Mouse (Mus musculus) heart, embryonic 10.5 days (tissue): ENCODE measurements around the gene Selenof. TPM values are rescaled to one million over a fixed set of nuclear protein-coding genes. Genes with fewer than 3 reads are reported as not detected.

Source experiments
- DNase-seq: peaks from one replicate; pipeline ENCODE4 v3.0.0-alpha.2; 2017; ENCODE audit warnings: low spot score
- H3K27ac ChIP-seq: fragments of 300-500 bp; sonication (generic); 2 replicates; pipeline ENCODE4 v1.5.1; 2016; ENCODE audit warnings: mild to moderate bottlenecking
- H3K27me3 ChIP-seq: fragments of 300-500 bp; sonication (generic); 2 replicates; pipeline ENCODE4 v1.6.1; 2016; ENCODE audit warnings: mild to moderate bottlenecking; ENCODE audit not compliant: poor library complexity, insufficient read depth, severe bottlenecking
- H3K36me3 ChIP-seq: fragments of 300-500 bp; sonication (generic); 2 replicates; pipeline ENCODE4 v1.6.1; 2016; ENCODE audit warnings: mild to moderate bottlenecking, moderate library complexity
- H3K4me1 ChIP-seq: fragments of 300-500 bp; sonication (generic); 2 replicates; pipeline ENCODE4 v1.6.1; 2016; ENCODE audit warnings: mild to moderate bottlenecking
- H3K4me3 ChIP-seq: fragments of 300-500 bp; sonication (generic); 2 replicates; pipeline ENCODE4 v1.5.1; 2016; ENCODE audit warnings: mild to moderate bottlenecking, moderate library complexity
- H3K9me3 ChIP-seq: fragments of 300-500 bp; sonication (generic); 2 replicates; pipeline ENCODE4 v1.6.1; 2016; ENCODE audit warnings: mild to moderate bottlenecking, moderate library complexity
- WGBS: fragments of 180-500 bp; shearing (Covaris S2); methylation state at CpG from one replicate; pipeline ENCODE4 v1.1.7; 2016; 5-methylcytosine and 5-hydroxymethylcytosine counted together
- polyA plus RNA-seq: library from polyadenylated mRNA; unstranded; fragments of >200 nt; fragmentation: Nextera tagmentation; extraction: Ambion mirVana; gene quantifications from 2 replicates; pipeline ENCODE4 v1.2.1, GENCODE M21; 2016

Gene Selenof
- polyA plus RNA-seq, 1 experiment from 2014 or later = 498 TPM

DNA sequence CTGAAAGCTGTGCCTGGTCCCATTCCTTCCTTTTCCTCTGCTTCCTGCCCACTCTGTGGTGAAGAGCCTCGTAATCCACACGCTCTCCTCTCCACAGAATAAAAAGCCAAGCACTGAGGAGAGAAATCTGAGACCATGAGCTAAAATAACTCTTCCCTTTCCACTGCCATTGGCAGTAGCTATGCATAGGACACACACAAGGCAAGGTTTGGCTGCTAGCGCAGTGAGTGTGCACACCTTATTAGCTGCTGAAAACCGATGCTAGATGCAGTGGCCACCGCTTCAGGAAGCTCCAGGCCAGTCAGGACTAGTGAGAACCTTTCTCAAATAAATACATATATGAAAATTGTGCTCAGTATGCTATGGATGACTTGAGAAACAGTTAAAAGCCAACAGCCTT, 20.1 kb upstream of the Selenof start:
- 88% methylated on average over 5 of the region's 5 CpGs for WGBS
- H3K36me3 ChIP-seq = no peaks in the 10 kb centered on the region
- no peak for DNase-seq
- H3K27ac ChIP-seq = no peak overlapping the region
- H3K27me3 ChIP-seq = no peaks in the 10 kb centered on the region
- no peak overlapping the region for H3K4me3 ChIP-seq
- peaks cover 13% of the 10 kb centered on the region for H3K4me1 ChIP-seq
- H3K9me3 ChIP-seq = no peaks in the 10 kb centered on the region

DNA sequence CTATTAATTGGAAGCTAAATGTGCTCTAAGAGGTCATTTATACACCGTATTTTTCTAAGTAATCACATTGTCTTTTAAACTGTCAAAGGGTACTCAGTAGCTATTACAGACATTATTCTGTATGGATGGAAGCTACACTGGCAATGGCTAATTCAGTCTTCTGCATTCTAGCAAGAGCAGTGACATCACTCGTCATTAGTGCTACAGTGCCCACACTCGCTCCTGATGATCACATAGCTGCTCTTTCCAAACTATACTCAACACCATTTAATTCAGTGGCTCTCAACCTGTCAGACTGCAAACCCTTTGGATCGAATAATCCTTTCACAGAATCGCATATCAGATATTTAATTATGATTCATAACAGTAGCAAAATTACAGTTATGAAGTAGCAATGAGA, 19.4 kb upstream of the Selenof start:
- H3K27me3 ChIP-seq = no peaks in the 10 kb centered on the region
- no peaks in the 10 kb centered on the region for H3K9me3 ChIP-seq
- no peak overlapping the region for H3K27ac ChIP-seq
- H3K4me1 ChIP-seq = peaks cover 13% of the 10 kb centered on the region
- no peaks in the 10 kb centered on the region for H3K36me3 ChIP-seq
- 90% methylated on average over 5 of the region's 5 CpGs for WGBS
- no peak overlapping the region for H3K4me3 ChIP-seq
- no peak for DNase-seq

DNA sequence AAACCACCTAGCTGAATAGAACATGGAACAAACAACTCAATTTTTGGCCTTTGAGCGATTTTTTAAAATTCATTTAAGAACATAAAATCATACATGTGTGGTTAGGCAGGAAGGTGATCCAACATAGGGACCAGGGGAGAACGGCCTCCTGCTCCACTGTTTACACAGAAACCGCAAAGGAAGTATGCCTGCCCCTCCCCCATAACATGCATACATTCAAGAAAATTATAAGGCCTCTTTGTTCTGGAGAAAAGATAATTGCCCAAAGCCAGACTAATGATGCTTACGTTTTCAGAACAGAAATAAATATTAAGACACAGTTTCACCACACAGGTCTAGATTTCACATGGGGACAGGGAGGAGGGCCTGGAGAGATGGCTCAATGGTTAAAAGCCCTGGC, 18.7 kb upstream of the Selenof start:
- DNase-seq = no peak
- Histone ChIP-seq H3K4me3 (no peak overlapping the region), H3K4me1 (peaks cover 12% of the 10 kb centered on the region), H3K9me3 (no peaks in the 10 kb centered on the region), H3K36me3 (no peaks in the 10 kb centered on the region), H3K27ac (no peak overlapping the region), H3K27me3 (no peaks in the 10 kb centered on the region)
- 75% methylated on average over 4 of the region's 4 CpGs for WGBS

DNA sequence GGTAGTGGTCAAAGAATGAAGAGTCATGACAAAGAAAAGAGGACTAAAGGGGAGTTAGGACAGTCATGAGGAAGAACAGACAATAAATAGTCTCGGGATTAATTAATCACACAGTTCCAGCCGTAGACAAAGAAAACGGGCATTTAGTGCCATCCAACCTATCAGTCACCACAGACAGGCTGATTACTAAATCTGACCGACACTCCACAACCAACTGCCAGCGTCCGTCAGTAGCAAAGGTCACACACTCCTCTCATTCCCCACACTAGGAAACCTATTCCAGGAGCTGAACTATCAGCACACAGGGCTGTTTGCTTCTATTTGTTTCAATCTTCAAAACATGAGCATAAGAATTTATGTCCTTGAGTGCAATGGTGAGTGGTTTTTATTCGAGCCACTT, 16.2 kb upstream of the Selenof start:
- DNase-seq = no peak
- 53% methylated on average over 7 of the region's 7 CpGs for WGBS

DNA sequence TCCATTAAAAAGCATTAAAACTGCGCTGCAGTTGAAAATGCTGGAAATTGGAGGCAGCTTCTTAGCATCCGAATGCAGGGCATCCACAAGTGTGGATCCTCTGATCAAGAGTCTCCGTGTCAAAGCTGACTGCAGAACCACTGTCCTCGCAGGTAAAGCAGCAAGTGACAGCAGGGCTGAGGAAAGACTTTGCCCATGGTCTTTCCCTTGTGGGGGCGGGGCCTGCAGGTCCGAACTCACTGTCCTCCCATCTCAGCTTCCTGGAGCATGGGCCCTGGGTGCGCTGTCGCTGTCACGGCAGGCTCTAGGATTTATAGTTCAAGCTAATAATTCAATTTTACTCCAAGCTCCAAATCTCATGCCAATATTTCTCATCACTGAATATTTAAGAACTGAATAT, 15.6 kb upstream of the Selenof start:
- Histone ChIP-seq H3K27me3 (no peaks in the 10 kb centered on the region), H3K4me1 (peaks cover 24% of the 10 kb centered on the region), H3K36me3 (no peaks in the 10 kb centered on the region), H3K9me3 (no peaks in the 10 kb centered on the region), H3K27ac (no peak overlapping the region), H3K4me3 (no peak overlapping the region)
- no peak for DNase-seq
- 66% methylated on average over 9 of the region's 9 CpGs for WGBS

More for the DNA sequence above, 16.2 kb upstream of the Selenof start:
- Histone ChIP-seq H3K4me3 (no peak overlapping the region), H3K27ac (no peak overlapping the region), H3K4me1 (peaks cover 24% of the 10 kb centered on the region), H3K9me3 (no peaks in the 10 kb centered on the region), H3K36me3 (no peaks in the 10 kb centered on the region), H3K27me3 (no peaks in the 10 kb centered on the region)

DNA sequence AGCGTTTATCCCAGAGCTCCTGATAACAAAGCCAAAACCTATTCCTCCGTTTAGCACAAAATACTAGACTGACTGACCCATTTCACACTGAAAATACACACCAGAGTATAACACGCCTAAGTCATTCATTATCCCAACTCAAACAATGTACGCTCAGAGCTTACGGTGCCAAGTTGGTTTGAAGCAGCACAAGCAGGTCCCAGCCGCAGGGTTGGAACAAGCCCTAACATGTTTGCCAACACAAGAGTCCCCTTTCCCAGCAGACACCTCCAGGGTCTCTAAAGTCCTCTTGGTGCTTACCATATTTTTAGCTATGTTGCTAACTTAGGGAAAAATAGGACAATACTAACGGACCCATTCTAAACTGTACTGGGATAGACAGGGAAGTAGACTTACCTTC, 15.0 kb upstream of the Selenof start:
- no peak overlapping the region for H3K27ac ChIP-seq
- no peaks in the 10 kb centered on the region for H3K9me3 ChIP-seq
- DNase-seq = no peak
- 92% methylated on average over 7 of the region's 7 CpGs for WGBS
- no peak overlapping the region for H3K4me3 ChIP-seq
- peaks cover 24% of the 10 kb centered on the region for H3K4me1 ChIP-seq
- H3K36me3 ChIP-seq = no peaks in the 10 kb centered on the region
- no peaks in the 10 kb centered on the region for H3K27me3 ChIP-seq

DNA sequence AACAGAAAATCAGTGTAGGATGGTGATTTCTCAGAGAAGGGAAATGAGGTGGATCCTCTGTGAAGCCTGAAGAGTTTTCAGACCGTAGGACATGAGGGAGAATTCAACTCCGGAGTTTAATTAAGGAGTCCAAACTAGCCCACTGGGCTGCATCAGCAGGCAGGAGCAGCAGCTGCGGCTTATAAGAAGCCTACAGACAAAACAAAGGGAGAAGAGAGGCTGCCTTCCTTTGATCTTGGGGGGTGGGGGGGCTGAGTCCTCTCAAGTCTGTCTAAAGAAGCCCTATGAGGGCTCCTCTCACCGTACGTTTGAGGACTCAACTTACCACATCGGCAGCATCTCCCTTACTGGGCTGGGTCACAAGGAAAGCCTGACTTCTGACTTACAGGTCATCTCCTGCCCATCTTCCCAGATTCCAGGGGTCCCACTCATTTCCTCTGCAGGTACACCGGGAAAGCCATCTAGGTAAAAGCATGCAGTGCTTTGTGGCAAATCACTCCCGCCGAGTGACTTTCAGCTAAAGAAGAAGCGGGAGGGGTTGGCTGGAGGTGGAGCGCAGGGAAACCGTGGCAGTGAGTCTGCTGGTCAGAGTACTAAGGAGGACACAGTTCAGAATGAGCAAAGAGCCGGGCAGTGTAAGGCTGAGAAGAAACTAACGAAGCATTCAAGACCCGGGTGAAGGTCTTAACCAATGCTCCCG, 13.3 kb upstream of the Selenof start:
- H3K9me3 ChIP-seq = no peaks in the 10 kb centered on the region

DNA sequence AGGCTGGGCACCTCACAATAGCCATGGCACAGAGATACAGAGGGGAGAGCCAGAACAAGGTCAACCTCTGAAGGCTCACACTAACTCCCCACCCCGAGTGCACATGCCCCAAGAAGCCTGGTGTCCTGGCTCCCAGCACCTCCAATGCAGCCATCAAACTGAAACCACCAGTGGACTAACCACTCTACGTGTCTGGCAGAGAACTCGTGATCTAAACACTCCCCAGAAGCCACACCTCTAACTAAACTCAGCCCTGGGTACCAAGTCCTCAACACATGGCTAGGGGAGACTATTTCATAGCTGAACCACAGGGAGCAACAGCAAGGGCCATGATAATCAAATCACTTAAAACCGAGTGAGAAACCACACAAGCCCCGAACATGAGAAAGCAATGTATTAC, 11.8 kb upstream of the Selenof start:
- DNase-seq = no peak
- peaks cover 33% of the 10 kb centered on the region for H3K4me1 ChIP-seq
- no peaks in the 10 kb centered on the region for H3K9me3 ChIP-seq
- 53% methylated on average over 5 of the region's 5 CpGs for WGBS
- no peak overlapping the region for H3K4me3 ChIP-seq
- no peaks in the 10 kb centered on the region for H3K36me3 ChIP-seq
- H3K27ac ChIP-seq = no peak overlapping the region
- no peaks in the 10 kb centered on the region for H3K27me3 ChIP-seq

More for the DNA sequence above, 13.3 kb upstream of the Selenof start:
- Histone ChIP-seq H3K27ac (peak overlapping the region; percentile 62), H3K27me3 (no peaks in the 10 kb centered on the region), H3K4me3 (peak overlapping the region; percentile 45), H3K4me1 (peaks cover 30% of the 10 kb centered on the region), H3K36me3 (no peaks in the 10 kb centered on the region)
- no peak for DNase-seq
- WGBS = 8% methylated on average over 16 of the region's 16 CpGs

DNA sequence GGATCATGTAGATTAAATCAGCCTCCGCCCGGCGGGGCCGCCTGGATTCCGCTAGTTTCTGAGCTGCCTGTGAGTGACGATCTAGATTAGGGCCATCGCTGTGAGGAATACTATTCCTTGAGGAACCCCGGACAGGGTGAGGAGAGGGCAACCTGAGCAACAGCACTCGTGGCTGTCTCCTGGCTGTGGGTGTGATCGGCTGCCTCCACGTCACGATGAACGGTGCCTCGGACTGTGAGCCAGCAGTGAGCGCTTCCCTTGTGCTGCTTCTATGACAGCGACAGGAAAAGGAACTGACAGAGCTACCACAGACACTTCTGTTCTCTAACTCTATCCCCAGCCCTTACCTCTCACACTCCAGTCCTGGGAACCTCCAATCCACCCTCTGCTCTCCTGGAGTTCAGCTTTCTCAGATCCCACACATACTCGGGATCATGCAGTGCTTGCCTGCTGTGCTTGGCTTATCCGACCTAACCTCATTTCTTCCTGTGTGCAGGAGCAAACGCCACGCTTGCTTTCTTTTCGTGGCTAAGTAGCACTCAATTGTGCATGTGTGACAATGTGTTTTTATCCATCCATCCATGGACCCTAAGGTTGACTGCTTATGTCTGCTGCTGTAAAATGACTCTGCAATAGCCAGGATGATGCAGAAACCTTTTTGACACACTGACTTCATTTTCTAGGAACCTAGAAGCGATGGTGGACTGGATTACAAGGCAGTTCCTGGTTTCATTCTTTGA, 8.4 kb upstream of the Selenof start:
- Histone ChIP-seq H3K27ac (peak overlapping the region; percentile 18; the same call in 1 of the 2 replicates), H3K36me3 (no peaks in the 10 kb centered on the region), H3K27me3 (no peaks in the 10 kb centered on the region), H3K4me1 (peaks cover 28% of the 10 kb centered on the region), H3K9me3 (no peaks in the 10 kb centered on the region), H3K4me3 (peak overlapping the region; percentile 43)
- no peak for DNase-seq
- WGBS = 35% methylated on average over 22 of the region's 22 CpGs

DNA sequence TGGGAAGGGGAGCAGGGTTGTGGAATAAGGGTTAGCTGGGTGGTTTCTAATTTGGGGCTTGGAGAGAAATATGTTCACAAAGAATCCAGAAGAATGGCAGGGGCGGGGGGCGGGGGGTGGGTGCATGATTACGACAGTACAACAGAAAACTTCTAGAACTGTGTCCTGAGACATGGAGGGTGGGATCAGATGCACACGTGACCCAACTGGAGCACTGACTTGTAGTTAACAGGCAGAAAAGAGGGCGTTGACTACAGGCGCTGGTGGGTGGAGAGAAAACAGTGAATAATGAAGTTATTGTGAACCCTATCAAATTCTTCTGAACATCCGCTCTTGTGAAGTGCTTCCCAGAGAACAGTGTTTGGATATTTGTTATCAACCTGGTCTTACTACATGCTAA, 6.2 kb upstream of the Selenof start:
- peaks cover 18% of the 10 kb centered on the region for H3K4me1 ChIP-seq
- 81% methylated on average over 7 of the region's 7 CpGs for WGBS

DNA sequence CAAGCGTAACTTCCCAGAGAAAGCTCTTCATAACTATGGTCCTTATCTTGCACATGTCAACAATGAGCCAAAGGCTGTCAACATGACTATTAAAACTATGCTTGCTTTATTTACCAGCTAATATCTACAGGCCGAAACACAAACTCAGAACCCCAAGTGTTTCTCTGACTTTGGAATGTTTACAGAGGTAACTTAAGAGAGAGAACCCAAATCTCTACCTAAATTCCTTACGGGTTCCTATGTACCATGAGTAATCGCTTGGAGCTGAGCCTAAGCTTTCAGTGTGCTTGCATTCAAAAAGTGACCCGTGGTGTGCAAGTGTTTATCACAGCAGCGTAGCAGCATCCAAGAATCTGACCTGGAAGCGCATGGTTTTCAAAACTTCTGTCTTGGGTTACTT, 4.9 kb upstream of the Selenof start:
- 86% methylated on average over 7 of the region's 7 CpGs for WGBS
- H3K4me3 ChIP-seq = no peak overlapping the region
- DNase-seq = no peak

More for the DNA sequence above, 6.2 kb upstream of the Selenof start:
- no peak for DNase-seq
- H3K27ac ChIP-seq = no peak overlapping the region
- no peaks in the 10 kb centered on the region for H3K27me3 ChIP-seq
- no peaks in the 10 kb centered on the region for H3K9me3 ChIP-seq
- no peaks in the 10 kb centered on the region for H3K36me3 ChIP-seq
- H3K4me3 ChIP-seq = no peak overlapping the region

DNA sequence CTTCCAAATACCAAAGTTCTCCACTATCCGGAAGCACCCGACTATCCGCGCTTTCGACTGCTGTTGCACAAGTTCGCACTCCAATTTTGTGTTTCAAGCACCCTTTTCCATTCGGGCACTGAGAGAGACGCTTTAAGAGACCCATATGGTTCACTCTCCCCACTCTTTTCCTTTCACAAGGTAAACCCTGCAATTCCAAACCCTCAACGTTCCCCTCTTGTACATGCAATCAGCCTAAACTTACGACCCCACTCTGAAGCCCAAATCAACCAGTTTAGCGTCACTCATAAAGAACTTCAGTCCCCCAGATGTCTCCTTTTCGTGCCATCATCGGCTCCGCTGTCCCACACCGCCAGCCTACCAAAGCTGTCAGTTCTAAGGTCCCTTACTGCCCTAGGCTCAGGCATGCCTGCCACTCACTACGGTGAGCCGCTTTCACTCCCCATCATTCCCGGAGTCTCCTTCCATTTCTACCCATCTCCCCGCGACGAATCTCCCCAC, 1.2 kb upstream of the Selenof start:
- no peak for DNase-seq

More for the DNA sequence above, 4.9 kb upstream of the Selenof start:
- no peaks in the 10 kb centered on the region for H3K36me3 ChIP-seq
- H3K4me1 ChIP-seq = peaks cover 18% of the 10 kb centered on the region
- no peaks in the 10 kb centered on the region for H3K27me3 ChIP-seq
- no peaks in the 10 kb centered on the region for H3K9me3 ChIP-seq
- H3K27ac ChIP-seq = no peak overlapping the region

DNA sequence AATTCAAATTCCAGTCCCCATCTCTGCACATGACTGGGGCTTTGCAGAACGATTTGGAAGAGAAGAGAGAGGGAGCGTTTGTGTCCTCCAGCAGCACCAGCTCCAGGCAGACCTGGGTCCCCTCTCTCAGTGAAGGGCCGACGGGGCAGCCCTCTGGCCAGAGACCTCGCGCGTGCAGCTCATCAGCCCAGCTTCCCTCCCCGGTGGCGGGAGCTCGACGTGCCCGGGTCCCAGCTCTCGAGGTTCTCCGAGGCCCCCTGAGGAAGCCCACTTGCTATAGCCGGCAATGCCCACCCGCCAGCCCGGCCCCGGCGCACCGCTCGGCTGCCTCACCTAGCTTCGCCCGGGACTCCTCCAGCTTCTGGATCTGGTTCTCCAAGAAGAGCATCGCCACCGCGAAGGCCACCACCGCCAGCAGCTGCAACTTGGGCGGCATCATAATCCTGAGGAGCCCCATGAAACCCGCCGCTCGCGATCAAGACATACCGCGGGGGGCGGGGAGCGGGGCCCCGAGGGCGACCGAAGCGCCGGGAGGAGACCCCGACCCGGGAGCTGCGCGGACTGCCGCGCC, 618 bp upstream of the Selenof start:
- Histone ChIP-seq H3K27me3 (no peaks in the 10 kb centered on the region), H3K27ac (peak overlapping the region; percentile 98), H3K4me1 (peaks cover 28% of the 10 kb centered on the region), H3K4me3 (peak overlapping the region; percentile 91), H3K36me3 (peaks cover 12% of the 10 kb centered on the region), H3K9me3 (no peaks in the 10 kb centered on the region)
- DNase-seq = peak; percentile 83
- WGBS = under 1% methylated on average over 47 of the region's 47 CpGs

More for the DNA sequence above, 1.2 kb upstream of the Selenof start:
- H3K27me3 ChIP-seq = no peaks in the 10 kb centered on the region
- peak overlapping the region; percentile 98 for H3K27ac ChIP-seq
- H3K4me1 ChIP-seq = peaks cover 26% of the 10 kb centered on the region
- H3K36me3 ChIP-seq = peaks cover 11% of the 10 kb centered on the region
- H3K9me3 ChIP-seq = no peaks in the 10 kb centered on the region
- H3K4me3 ChIP-seq = peak overlapping the region; percentile 91
- under 1% methylated on average over 21 of the region's 21 CpGs for WGBS
